Mouse (Mus musculus) heart, adult 2 months (tissue): ENCODE measurements around the gene Gm6370. TPM values are rescaled to one million over a fixed set of nuclear protein-coding genes. Genes with fewer than 3 reads are reported as not detected.
"Not testable (repeated sequence)": the region's sequence is repeated elsewhere in the genome, so short reads cannot be mapped to it uniquely, and the experiment has no call there.

ENCODE experiments used
- DNase-seq, 2 experiments: peaks; one replicate each; pipeline ENCODE4 v3.0.0; 2021
- H3K27ac ChIP-seq: fragments of 200-600 bp; 2 replicates; pipeline ENCODE4 v1.8.1; 2022
- H3K27me3 ChIP-seq: fragments of 200-500 bp; 2 replicates; pipeline ENCODE4 v1.6.1; 2012; ENCODE audit warnings: mild to moderate bottlenecking, low read length, inconsistent platforms, mixed read lengths; ENCODE audit not compliant: control insufficient read depth, insufficient read depth
- H3K36me3 ChIP-seq: fragments of 200-500 bp; 2 replicates; pipeline ENCODE4 v1.6.1; 2012; ENCODE audit warnings: low read length, inconsistent platforms; ENCODE audit not compliant: control insufficient read depth, insufficient read depth
- H3K4me1 ChIP-seq: fragments of 200-500 bp; 2 replicates; pipeline ENCODE4 v1.6.1; 2011; ENCODE audit warnings: low read length; ENCODE audit not compliant: control insufficient read depth, insufficient read depth
- H3K4me3 ChIP-seq: fragments of 200-600 bp; 2 replicates; pipeline ENCODE4 v1.8.1; 2022
- H3K79me2 ChIP-seq: fragments of 200-500 bp; replicated peaks from 2 replicates; pipeline ENCODE4 v1.6.1; 2012; ENCODE audit warnings: mild to moderate bottlenecking, inconsistent platforms, low read length, moderate library complexity, mixed read lengths; ENCODE audit not compliant: control insufficient read depth, insufficient read depth
- H3K9ac ChIP-seq: fragments of 200-500 bp; 2 replicates; pipeline ENCODE4 v1.6.1; 2012; ENCODE audit warnings: low read depth, mild to moderate bottlenecking, control low read depth, inconsistent platforms, low read length, mixed read lengths
- CTCF ChIP-seq: fragments of 200-600 bp; IDR thresholded peaks from 2 replicates; pipeline ENCODE4 v1.8.1; 2022; ENCODE audit warnings: antibody characterized with exemption, mild to moderate bottlenecking, moderate library complexity
- EP300 ChIP-seq: fragments of 200-500 bp; IDR thresholded peaks from 2 replicates; pipeline ENCODE4 v1.6.1; 2011; ENCODE audit warnings: low read depth, low read length, control low read depth; ENCODE audit not compliant: insufficient read depth
- POLR2A ChIP-seq: fragments of 200-500 bp; IDR thresholded peaks from 2 replicates; pipeline ENCODE4 v1.6.1; 2011; ENCODE audit warnings: mild to moderate bottlenecking, low read depth, low read length, control low read depth; ENCODE audit not compliant: insufficient read depth
- WGBS: fragments of 180-500 bp; shearing (Covaris S2); methylation state at CpG from one replicate; pipeline ENCODE4 v1.1.7; 2018; 5-methylcytosine and 5-hydroxymethylcytosine counted together
- intact Hi-C: fragments of 180-260 bp; cut with DNase I; formaldehyde crosslinking; loops from one replicate; pipeline ENCODE4 v1.15.1; 2025
- polyA plus RNA-seq: library from polyadenylated mRNA; depleted of rRNA; stranded (reverse); fragments of >200 nt; gene quantifications from 2 replicates; pipeline ENCODE4 v1.2.3, GENCODE M21; 2012
- total RNA-seq, 2 experiments: library from RNA; stranded (reverse); gene quantifications; 2 replicates each; pipeline ENCODE4 v1.2.3; 2021

The Gm6370 gene
- total and polyA plus RNA-seq, 3 experiments, result not detected

GRCm38 (mm10) chr5:146466663-146467062 is 24.5 kb upstream of the Gm6370 start:
- TF ChIP-seq EP300 (no peak), CTCF (no peak), POLR2A (no peak)
- Histone ChIP-seq H3K36me3 (no peaks in the 10 kb centered on the region), H3K4me1 (no peaks in the 10 kb centered on the region), H3K4me3 (no peak overlapping the region), H3K27me3 (no peaks in the 10 kb centered on the region), H3K9ac (no peak overlapping the region), H3K27ac (no peak overlapping the region), H3K79me2 (no peaks in the 10 kb centered on the region)
- no peak for DNase-seq
- 85% methylated on average over 19 of the region's 19 CpGs for WGBS
- intact Hi-C loops, result no loop called here

- H3K36me3 ChIP-seq, result no peaks in the 10 kb centered on the region
- no peak overlapping the region for H3K4me3 ChIP-seq
- intact Hi-C loops, result no loop called here
- H3K9ac ChIP-seq, result no peak overlapping the region
- no peak for TF ChIP-seq POLR2A
- TF ChIP-seq EP300, result no peak
- TF ChIP-seq CTCF, result no peak
- H3K4me1 ChIP-seq, result no peaks in the 10 kb centered on the region
- H3K27me3 ChIP-seq, result no peaks in the 10 kb centered on the region
- no peak for DNase-seq
- WGBS, result 88% methylated on average over 9 of the region's 9 CpGs
- H3K27ac ChIP-seq, result no peak overlapping the region
- no peaks in the 10 kb centered on the region for H3K79me2 ChIP-seq
Observed at GRCm38 (mm10) chr5:146468311-146468710, 22.9 kb upstream of the Gm6370 start.

GRCm38 (mm10) chr5:146470821-146471220 is 20.3 kb upstream of the Gm6370 start:
- WGBS, result 84% methylated on average over 9 of the region's 9 CpGs
- TF ChIP-seq CTCF, result no peak
- no peak for TF ChIP-seq EP300
- TF ChIP-seq POLR2A, result no peak
- H3K36me3 ChIP-seq, result no peaks in the 10 kb centered on the region
- intact Hi-C loops, result no loop called here
- H3K27me3 ChIP-seq, result no peaks in the 10 kb centered on the region
- H3K4me1 ChIP-seq, result no peaks in the 10 kb centered on the region
- DNase-seq, result no peak
- H3K4me3 ChIP-seq, result no peak overlapping the region
- no peak overlapping the region for H3K27ac ChIP-seq
- H3K79me2 ChIP-seq, result no peaks in the 10 kb centered on the region
- no peak overlapping the region for H3K9ac ChIP-seq

GRCm38 (mm10) chr5:146471311-146471710 is 19.9 kb upstream of the Gm6370 start:
- 67% methylated on average over 5 of the region's 5 CpGs for whole genome bisulfite sequencing
- Histone ChIP-seq H3K27me3 (no peaks in the 10 kb centered on the region), H3K9ac (no peak overlapping the region), H3K36me3 (no peaks in the 10 kb centered on the region), H3K79me2 (no peaks in the 10 kb centered on the region), H3K4me3 (no peak overlapping the region), H3K27ac (no peak overlapping the region), H3K4me1 (no peaks in the 10 kb centered on the region)
- intact Hi-C loops, result no loop called here
- no peak for TF ChIP-seq POLR2A
- no peak for TF ChIP-seq CTCF
- TF ChIP-seq EP300, result no peak
- DNase-seq, result no peak

GRCm38 (mm10) chr5:146471821-146472220 is 19.3 kb upstream of the Gm6370 start:
- WGBS, result 84% methylated on average over 12 of the region's 12 CpGs
- no peaks in the 10 kb centered on the region for H3K36me3 ChIP-seq
- intact Hi-C loops, result no loop called here
- no peak overlapping the region for H3K4me3 ChIP-seq
- H3K4me1 ChIP-seq, result no peaks in the 10 kb centered on the region
- H3K27ac ChIP-seq, result no peak overlapping the region
- no peak overlapping the region for H3K9ac ChIP-seq
- TF ChIP-seq CTCF (no peak), POLR2A (no peak), EP300 (no peak)
- H3K79me2 ChIP-seq, result no peaks in the 10 kb centered on the region
- H3K27me3 ChIP-seq, result no peaks in the 10 kb centered on the region
- DNase-seq, result no peak

GRCm38 (mm10) chr5:146479564-146479963 is 11.6 kb upstream of the Gm6370 start:
- not testable (repeated sequence) for H3K9ac ChIP-seq, DNase-seq, H3K36me3 ChIP-seq, H3K27ac ChIP-seq, H3K27me3 ChIP-seq, H3K79me2 ChIP-seq, H3K4me3 ChIP-seq, H3K4me1 ChIP-seq
- peak; percentile 65 for TF ChIP-seq CTCF
- WGBS, result 2% methylated on average over 4 of the region's 4 CpGs
- intact Hi-C loops, result loop anchor here (5.0 kb wide), 1 partner anchor 147 kb away; no protein-coding TSS in a partner anchor

- H3K4me3 ChIP-seq, H3K36me3 ChIP-seq, H3K9ac ChIP-seq, H3K79me2 ChIP-seq, DNase-seq, H3K27ac ChIP-seq, H3K4me1 ChIP-seq, H3K27me3 ChIP-seq, intact Hi-C loops: not testable (repeated sequence)
- WGBS, result 83% methylated on average over 3 of the region's 3 CpGs
Observed at GRCm38 (mm10) chr5:146481665-146482064, 9.5 kb upstream of the Gm6370 start, which contains the start of gene Gm6408. Gene Gm6408 (plus strand): TSS chr5:146481965.
